Mouse (Mus musculus) cerebellum, postnatal 4 days (tissue): Measurements from ENCODE around the gene Smarce1.

ENCODE experiments used
- DNase-seq, 2 experiments: peaks; one replicate each; pipeline ENCODE4 v3.0.0; 2022; ENCODE audit warnings: low spot score in 2 of 2, mixed read lengths in 1 of 2

The Smarce1 gene

GRCm38 (mm10) chr11:99229641-99230260 lies 1.1 kb downstream of the Smarce1 start:
- DNase-seq = no peak

GRCm38 (mm10) chr11:99226298-99226697 lies 4.5 kb downstream of the Smarce1 start:
- DNase-seq = no peak

- DNase-seq = no peak
Measured at GRCm38 (mm10) chr11:99223310-99223709, 7.5 kb downstream of the Smarce1 start.

GRCm38 (mm10) chr11:99221811-99222210 lies 9.0 kb downstream of the Smarce1 start:
- no peak for DNase-seq

GRCm38 (mm10) chr11:99217248-99217986 lies 13.4 kb downstream of the Smarce1 start:
- DNase-seq = no peak

GRCm38 (mm10) chr11:99216181-99216580 lies 14.6 kb downstream of the Smarce1 start:
- no peak for DNase-seq

- DNase-seq = no peak
Measured at GRCm38 (mm10) chr11:99212693-99213092, 18.1 kb downstream of the Smarce1 start.

GRCm38 (mm10) chr11:99211964-99212363 lies 18.9 kb downstream of the Smarce1 start:
- DNase-seq = no peak

GRCm38 (mm10) chr11:99208105-99208669 lies 22.6 kb downstream of the Smarce1 start:
- no peak for DNase-seq

- no peak for DNase-seq
Measured at GRCm38 (mm10) chr11:99207449-99207848, 23.4 kb downstream of the Smarce1 start.

GRCm38 (mm10) chr11:99206954-99207353 lies 23.9 kb downstream of the Smarce1 start:
- peak in 1 of 2 experiments; percentile 39 for DNase-seq

- DNase-seq = peak in 1 of 2 experiments; percentile 54
Measured at GRCm38 (mm10) chr11:99189154-99189582, 41.6 kb downstream of the Smarce1 start.

GRCm38 (mm10) chr11:99187348-99187747 lies 43.5 kb downstream of the Smarce1 start:
- DNase-seq = no peak

GRCm38 (mm10) chr11:99186836-99187235 lies 44.0 kb downstream of the Smarce1 start:
- no peak for DNase-seq

GRCm38 (mm10) chr11:99182575-99182974 lies 48.2 kb downstream of the Smarce1 start:
- DNase-seq = no peak

- DNase-seq = no peak
Measured at GRCm38 (mm10) chr11:99180071-99180470, 50.7 kb downstream of the Smarce1 start.

- no peak for DNase-seq
Measured at GRCm38 (mm10) chr11:99177925-99178198, 53.0 kb downstream of the Smarce1 start.

GRCm38 (mm10) chr11:99177054-99177924 lies 53.5 kb downstream of the Smarce1 start:
- no peak for DNase-seq

- no peak for DNase-seq
Measured at GRCm38 (mm10) chr11:99172002-99172401, 58.8 kb downstream of the Smarce1 start.

- no peak for DNase-seq
Measured at GRCm38 (mm10) chr11:99171442-99171841, 59.4 kb downstream of the Smarce1 start.

- no peak for DNase-seq
Measured at GRCm38 (mm10) chr11:99170547-99171267, 60.1 kb downstream of the Smarce1 start.
